Mouse (Mus musculus) kidney, postnatal 0 days (tissue): ENCODE measurements around the gene Casp7. TPM values are rescaled to one million over a fixed set of nuclear protein-coding genes. Genes with fewer than 3 reads are reported as not detected.

ENCODE experiments used
- ATAC-seq: fragments of 200-750 bp; cut with Nextera tagmentation; replicated peaks from 2 replicates; pipeline ENCODE4 v1.8.0; 2017; ENCODE audit warnings: low read depth, moderate number of reproducible peaks, moderate TSS enrichment, moderate library complexity; ENCODE audit not compliant: low FRiP score
- DNase-seq: peaks from one replicate; pipeline ENCODE4 v3.0.0-alpha.2; 2016; ENCODE audit warnings: low spot score
- H3K27ac ChIP-seq: fragments of 300-500 bp; sonication (generic); 2 replicates; pipeline ENCODE4 v1.5.1; 2014; ENCODE audit warnings: mild to moderate bottlenecking
- H3K27me3 ChIP-seq: fragments of 300-500 bp; sonication (generic); 2 replicates; pipeline ENCODE4 v1.6.1; 2014; ENCODE audit warnings: low read length, mixed read lengths; ENCODE audit not compliant: insufficient read depth
- H3K36me3 ChIP-seq: fragments of 300-500 bp; sonication (generic); 2 replicates; pipeline ENCODE4 v1.6.1; 2014; ENCODE audit warnings: low read length, mixed read lengths; ENCODE audit not compliant: insufficient read depth
- H3K4me1 ChIP-seq: fragments of 300-500 bp; sonication (generic); replicated peaks from 2 replicates; pipeline ENCODE4 v1.6.1; 2014; ENCODE audit warnings: antibody characterized with exemption, low read length, mixed read lengths; ENCODE audit not compliant: insufficient read depth
- H3K4me2 ChIP-seq: fragments of 300-500 bp; sonication (generic); 2 replicates; pipeline ENCODE4 v1.6.1; 2014; ENCODE audit warnings: mild to moderate bottlenecking, low read length, moderate library complexity, mixed read lengths
- H3K4me3 ChIP-seq: fragments of 300-500 bp; sonication (generic); replicated peaks from 2 replicates; pipeline ENCODE4 v1.5.1; 2014; ENCODE audit warnings: low read depth, low read length
- H3K9ac ChIP-seq: fragments of 300-500 bp; sonication (generic); 2 replicates; pipeline ENCODE4 v1.6.1; 2014; ENCODE audit warnings: low read depth, low read length
- H3K9me3 ChIP-seq: fragments of 300-500 bp; sonication (generic); replicated peaks from 2 replicates; pipeline ENCODE4 v1.6.1; 2016; ENCODE audit warnings: low read length, inconsistent platforms, mixed read lengths
- CTCF ChIP-seq: IDR thresholded peaks from 2 replicates; pipeline ENCODE4 v1.5.1; 2016; ENCODE audit warnings: antibody characterized with exemption, low read depth, mild to moderate bottlenecking, moderate library complexity
- WGBS: fragments of 180-500 bp; shearing (Covaris S2); extraction: QIAGEN DNeasy Blood & Tissue Kit; methylation state at CpG from one replicate; pipeline ENCODE4 v1.1.7; 2014; 5-methylcytosine and 5-hydroxymethylcytosine counted together
- polyA plus RNA-seq: library from polyadenylated mRNA; unstranded; fragments of >200 nt; fragmentation: Nextera tagmentation; extraction: Ambion mirVana; gene quantifications from 2 replicates; pipeline ENCODE4 v1.2.1, GENCODE M21; 2015

Gene Casp7
- polyA plus RNA-seq, 1 experiment from 2014 or later: 24.2 TPM

- H3K36me3 ChIP-seq: no peaks in the 10 kb centered on the region
- no peak overlapping the region for H3K4me2 ChIP-seq
- H3K9me3 ChIP-seq: no peaks in the 10 kb centered on the region
- H3K27ac ChIP-seq: no peak overlapping the region
- DNase-seq: no peak
- no peak overlapping the region for H3K4me3 ChIP-seq
- no peak for TF ChIP-seq CTCF
- H3K27me3 ChIP-seq: no peaks in the 10 kb centered on the region
- no peaks in the 10 kb centered on the region for H3K4me1 ChIP-seq
- no peak overlapping the region for H3K9ac ChIP-seq
- ATAC-seq: no peak
- 72% methylated on average over 2 of the region's 2 CpGs for WGBS
Observed at GRCm38 (mm10) chr19:56358890-56359289, 38.0 kb upstream of the Casp7 start.

DNA sequence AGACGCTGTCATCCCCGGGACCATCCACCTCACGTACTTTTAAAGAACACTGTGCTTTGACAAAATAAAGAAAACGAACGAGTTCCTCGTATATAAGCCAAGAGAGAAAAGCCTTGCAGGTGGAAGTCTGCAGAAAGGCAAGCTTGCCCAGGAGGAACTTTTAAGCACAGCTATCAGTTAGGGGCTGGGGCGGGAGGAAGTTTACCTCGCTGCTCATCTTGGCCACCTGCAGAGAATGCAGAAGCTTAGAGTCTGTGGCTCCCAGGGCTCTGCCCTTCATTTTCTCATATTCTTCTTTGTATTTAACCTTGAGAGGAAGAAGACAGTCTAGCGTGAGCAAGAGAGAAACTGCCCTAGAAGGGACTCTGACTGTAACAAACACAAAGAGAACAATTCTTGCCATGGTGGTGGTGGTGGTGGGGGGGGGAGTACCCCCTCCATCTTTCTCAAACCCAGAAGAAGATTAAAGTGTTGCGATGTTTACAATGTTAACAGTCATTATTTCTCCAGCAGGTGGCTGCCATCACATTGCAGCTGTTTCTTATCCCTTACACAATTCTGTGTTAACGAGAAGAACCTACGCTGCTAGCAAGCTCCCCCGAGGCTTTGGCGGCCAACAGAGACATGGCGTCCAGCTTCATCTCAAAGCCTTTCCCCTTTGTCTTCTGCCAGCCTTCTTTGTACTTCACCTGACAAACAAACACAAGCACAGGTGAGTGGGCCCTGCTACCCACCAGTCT lies 33.0 kb upstream of the Casp7 start:
- TF ChIP-seq CTCF: no peak
- 0 out of 2 replicates have a peak, but pooled peaks cover 4% of the 10 kb centered on the region for H3K4me1 ChIP-seq
- no peaks in the 10 kb centered on the region for H3K36me3 ChIP-seq
- H3K27me3 ChIP-seq: no peaks in the 10 kb centered on the region
- no peak overlapping the region for H3K4me3 ChIP-seq
- ATAC-seq (no peak), DNase-seq (peak; percentile 67)
- no peak overlapping the region for H3K27ac ChIP-seq
- H3K4me2 ChIP-seq: peak overlapping the region; percentile 28
- WGBS: 49% methylated on average over 15 of the region's 15 CpGs
- H3K9ac ChIP-seq: no peak overlapping the region
- no peaks in the 10 kb centered on the region for H3K9me3 ChIP-seq

GRCm38 (mm10) chr19:56364563-56364962 lies 32.4 kb upstream of the Casp7 start:
- ATAC-seq (no peak; the same call in 1 of the 2 replicates), DNase-seq (peak; percentile 79)
- no peaks in the 10 kb centered on the region for H3K36me3 ChIP-seq
- 52% methylated on average over 8 of the region's 8 CpGs for WGBS
- no peak overlapping the region for H3K9ac ChIP-seq
- no peaks in the 10 kb centered on the region for H3K27me3 ChIP-seq
- H3K4me2 ChIP-seq: peak overlapping the region; percentile 28
- no peak overlapping the region for H3K4me3 ChIP-seq
- H3K27ac ChIP-seq: no peak overlapping the region
- 0 out of 2 replicates have a peak, but pooled peaks cover 4% of the 10 kb centered on the region for H3K4me1 ChIP-seq
- no peak for TF ChIP-seq CTCF
- no peaks in the 10 kb centered on the region for H3K9me3 ChIP-seq

DNA sequence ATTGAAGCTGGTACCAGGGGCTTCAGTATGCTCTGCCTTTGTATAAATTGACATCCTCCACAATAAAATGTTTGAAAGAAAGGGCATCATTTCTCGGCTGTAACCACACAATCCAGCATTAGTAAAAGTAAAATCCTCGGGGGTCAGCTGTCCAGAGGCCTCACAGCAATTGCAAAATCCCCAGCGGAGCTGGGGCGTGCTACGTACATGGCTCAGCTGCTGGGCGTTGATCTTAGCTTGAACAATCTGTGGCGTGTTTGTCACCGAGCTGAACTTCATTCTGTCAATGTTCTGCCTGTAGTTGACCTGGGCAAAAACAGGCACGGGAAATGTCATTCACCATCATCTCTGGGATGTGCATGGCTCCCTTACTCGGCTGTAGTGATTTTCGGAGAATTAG lies 30.8 kb upstream of the Casp7 start:
- H3K9ac ChIP-seq: no peak overlapping the region
- H3K4me2 ChIP-seq: no peak overlapping the region
- no peak overlapping the region for H3K4me3 ChIP-seq
- 85% methylated on average over 11 of the region's 11 CpGs for WGBS
- H3K36me3 ChIP-seq: no peaks in the 10 kb centered on the region
- no peak for TF ChIP-seq CTCF
- 0 out of 2 replicates have a peak, but pooled peaks cover 4% of the 10 kb centered on the region for H3K4me1 ChIP-seq
- H3K9me3 ChIP-seq: no peaks in the 10 kb centered on the region
- ATAC-seq (no peak), DNase-seq (no peak)
- H3K27me3 ChIP-seq: no peaks in the 10 kb centered on the region
- H3K27ac ChIP-seq: no peak overlapping the region

DNA sequence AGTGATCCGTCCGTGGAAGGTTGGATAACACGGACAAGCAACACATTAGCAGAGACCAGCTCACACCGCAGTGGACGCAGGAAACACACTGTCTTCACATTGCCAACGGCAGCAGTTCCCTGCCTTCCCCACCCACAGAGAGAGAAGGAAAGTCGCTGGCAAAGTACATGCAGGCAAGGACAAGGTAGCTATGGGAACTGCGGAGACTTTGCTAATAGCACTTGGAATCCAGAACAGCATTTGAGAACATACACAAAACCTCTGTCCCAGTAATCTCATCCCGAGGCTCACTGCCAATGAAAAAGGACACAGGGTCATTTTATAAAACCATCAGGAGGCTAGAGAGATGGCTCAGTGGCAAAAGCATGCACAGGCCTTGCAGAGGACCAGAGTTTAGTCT lies 30.3 kb upstream of the Casp7 start:
- H3K27me3 ChIP-seq: no peaks in the 10 kb centered on the region
- H3K27ac ChIP-seq: no peak overlapping the region
- TF ChIP-seq CTCF: no peak
- ATAC-seq (no peak), DNase-seq (no peak)
- H3K4me3 ChIP-seq: no peak overlapping the region
- H3K9ac ChIP-seq: no peak overlapping the region
- no peaks in the 10 kb centered on the region for H3K9me3 ChIP-seq
- no peak overlapping the region for H3K4me2 ChIP-seq
- H3K4me1 ChIP-seq: 0 out of 2 replicates have a peak, but pooled peaks cover 4% of the 10 kb centered on the region
- 77% methylated on average over 9 of the region's 9 CpGs for WGBS
- H3K36me3 ChIP-seq: no peaks in the 10 kb centered on the region

GRCm38 (mm10) chr19:56367778-56368177 lies 29.2 kb upstream of the Casp7 start:
- H3K9me3 ChIP-seq: no peaks in the 10 kb centered on the region
- no peaks in the 10 kb centered on the region for H3K36me3 ChIP-seq
- H3K9ac ChIP-seq: no peak overlapping the region
- DNase-seq: peak; percentile 34
- TF ChIP-seq CTCF: no peak
- H3K4me3 ChIP-seq: no peak overlapping the region
- H3K4me1 ChIP-seq: 0 out of 2 replicates have a peak, but pooled peaks cover 4% of the 10 kb centered on the region
- no peak overlapping the region for H3K4me2 ChIP-seq
- WGBS: 71% methylated on average over 7 of the region's 7 CpGs
- ATAC-seq: no peak
- no peaks in the 10 kb centered on the region for H3K27me3 ChIP-seq
- no peak overlapping the region for H3K27ac ChIP-seq

DNA sequence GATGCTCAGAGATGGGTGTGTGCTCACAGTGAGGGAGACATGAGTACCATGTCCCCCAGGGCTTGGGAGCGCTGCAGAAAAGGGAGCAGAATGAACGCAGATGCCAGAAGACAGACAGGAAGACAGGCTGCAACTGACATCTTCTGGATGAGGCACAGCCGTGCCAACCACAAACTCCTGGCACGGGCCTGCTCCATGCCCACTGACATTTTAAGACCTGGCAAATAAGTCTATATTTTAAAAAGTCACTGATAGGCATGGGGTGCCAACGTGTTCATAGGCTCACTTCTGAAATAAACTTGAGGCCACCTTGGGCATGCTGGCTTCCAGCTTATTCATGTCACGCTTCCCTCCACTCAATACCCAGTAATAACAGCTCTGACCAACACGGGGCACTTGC lies 28.0 kb upstream of the Casp7 start:
- ATAC-seq: no peak
- Histone ChIP-seq H3K36me3 (no peaks in the 10 kb centered on the region), H3K4me2 (no peak overlapping the region), H3K27me3 (no peaks in the 10 kb centered on the region), H3K27ac (no peak overlapping the region), H3K4me1 (0 out of 2 replicates have a peak, but pooled peaks cover 4% of the 10 kb centered on the region), H3K9ac (no peak overlapping the region), H3K9me3 (no peaks in the 10 kb centered on the region), H3K4me3 (no peak overlapping the region)
- 89% methylated on average over 7 of the region's 7 CpGs for WGBS
- no peak for TF ChIP-seq CTCF
- DNase-seq: no peak
